Comparison of ENCODE assay signal across 8 mouse cellular contexts in the genomic region with DNA sequence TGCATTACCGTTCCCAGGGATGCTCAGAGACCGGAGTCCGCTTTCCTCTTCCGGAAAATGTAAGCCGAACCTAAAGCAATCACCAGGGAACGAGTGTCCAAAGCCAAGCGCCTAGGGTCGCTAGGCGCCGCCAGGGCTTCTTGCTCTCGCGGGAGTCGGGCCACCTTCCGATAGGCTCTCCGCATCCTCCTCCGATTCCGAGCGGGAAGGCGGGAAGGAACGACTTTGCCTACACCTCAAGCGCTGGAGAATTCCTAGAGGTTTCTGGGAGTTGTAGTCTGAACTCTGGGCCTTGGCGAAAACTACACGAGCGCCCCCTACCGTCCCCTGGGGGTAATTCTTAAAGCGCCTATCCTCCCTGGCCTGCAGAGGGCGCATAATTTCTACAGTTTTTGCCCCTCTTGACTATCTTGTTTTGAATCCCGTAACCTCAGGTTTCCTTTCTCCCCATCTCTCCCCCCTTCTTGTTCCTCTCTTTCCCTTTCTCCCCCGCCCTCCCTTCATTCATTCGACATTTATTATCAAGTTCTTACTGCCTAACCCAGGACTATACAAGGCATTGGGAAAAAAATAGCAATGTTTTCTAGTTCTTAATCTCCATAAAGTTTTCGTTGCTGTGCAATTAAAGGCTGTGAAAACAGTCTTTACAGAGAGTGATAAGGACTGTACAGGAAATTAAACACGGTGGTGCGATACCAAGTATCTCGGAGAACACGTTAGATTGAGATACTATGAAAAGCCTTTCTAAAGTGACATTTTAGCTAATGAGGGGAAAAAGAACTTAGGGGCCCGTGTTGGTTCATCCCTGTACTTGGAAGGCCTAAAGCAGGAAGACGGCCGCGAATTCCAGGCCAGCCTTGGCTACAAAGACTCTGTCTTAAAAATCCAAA. TPM values are rescaled to one million over a fixed set of nuclear protein-coding genes. Genes with fewer than 3 reads are reported as not detected.
DNase-seq lines count a peak whose midpoint lies in the region; ATAC-seq and TF ChIP-seq lines count a peak whose summit lies in the region.

No protein-coding gene starts in this region.

- peaks cover 60% of the 10 kb centered on the region for H3K36me3 ChIP-seq in G1E (replicated peaks)
- H3K36me3 ChIP-seq in forebrain, embryonic 16.5 days (ENCODE audit: control insufficient read depth, insufficient read depth) = no peaks in the 10 kb centered on the region
- peaks cover 31% of the 10 kb centered on the region for H3K36me3 ChIP-seq in lung, embryonic 14.5 days (ENCODE audit: insufficient read depth)
- H3K36me3 ChIP-seq in thymus, adult 2 months (ENCODE audit: control insufficient read depth, insufficient read depth, low read length) = no peaks in the 10 kb centered on the region

- peak overlapping the region; percentile 81 for H3K9ac ChIP-seq in forebrain, embryonic 16.5 days (replicated peaks; ENCODE audit: low read depth, low read length)
- H3K9ac ChIP-seq in lung, embryonic 14.5 days = peak overlapping the region; percentile 85

- ATAC-seq in G1E (ENCODE audit: extremely low read depth, insufficient number of reproducible peaks, low FRiP score, poor library complexity, severe bottlenecking) = peak; percentile 66
- ATAC-seq in forebrain, embryonic 16.5 days = peak; percentile 91
- ATAC-seq in lung, embryonic 14.5 days (ENCODE audit: insufficient read depth) = peak; percentile 91

- TF ChIP-seq POLR2A in olfactory bulb, adult 2 months (IDR thresholded peaks at IDR 0.05; ENCODE audit: insufficient read depth, low read depth, low read length) = peak; percentile 51; the same call in 1 of the 2 replicates
- peak; percentile 56; the same call in 1 of the 2 replicates for TF ChIP-seq POLR2A in thymus, adult 2 months (IDR thresholded peaks at IDR 0.05; ENCODE audit: control insufficient read depth, extremely low read depth, insufficient read depth, low read length, poor library complexity)

- TF ChIP-seq CTCF in G1E (IDR thresholded peaks at IDR 0.05; ENCODE audit: low read depth, low read length) = peak; percentile 90
- TF ChIP-seq CTCF in layer of hippocampus, adult 2 months (conservative IDR thresholded peaks at IDR 0.05) = peak; percentile 99
- peak; percentile 100 for TF ChIP-seq CTCF in lung, embryonic 14.5 days (IDR thresholded peaks at IDR 0.05; ENCODE audit: low read depth)
- TF ChIP-seq CTCF in olfactory bulb, adult 2 months (IDR thresholded peaks at IDR 0.05; ENCODE audit: insufficient read depth, low read depth, low read length) = peak; percentile 97
- TF ChIP-seq CTCF in thymus, adult 2 months (IDR thresholded peaks at IDR 0.05; ENCODE audit: borderline replicate concordance, control insufficient read depth, extremely low read depth, insufficient read depth, low read length, poor library complexity) = peak; percentile 94

- intact Hi-C loops in heart, postnatal 36 days (cut with DNase I) = loop anchor here (1.0 to 2.0 kb wide), 2 partner anchors 33 to 35 kb away; no protein-coding TSS in a partner anchor

- no peaks in the 10 kb centered on the region for H3K9me3 ChIP-seq in G1E (replicated peaks)
- H3K9me3 ChIP-seq in forebrain, embryonic 16.5 days (ENCODE audit: control insufficient read depth, low read length) = no peaks in the 10 kb centered on the region
- H3K9me3 ChIP-seq in lung, embryonic 14.5 days (ENCODE audit: low read depth, low read length) = no peaks in the 10 kb centered on the region

- H3K4me2 ChIP-seq in forebrain, embryonic 16.5 days (ENCODE audit: low read length) = peak overlapping the region; percentile 88
- H3K4me2 ChIP-seq in lung, embryonic 14.5 days = peak overlapping the region; percentile 92

- WGBS in forebrain, embryonic 16.5 days = 1% methylated on average over 39 of the region's 39 CpGs
- 2% methylated on average over 39 of the region's 39 CpGs for WGBS in lung, embryonic 14.5 days
- under 1% methylated on average over 39 of the region's 39 CpGs for WGBS in olfactory bulb, adult 2 months
- under 1% methylated on average over 39 of the region's 39 CpGs for WGBS in thymus, adult 2 months

- DNase-seq in G1E (ENCODE audit: low spot score) = peak; percentile 84
- DNase-seq in cerebellum, adult 18-20 months = peak; percentile 94 to 99
- DNase-seq in heart, postnatal 36 days = peak; percentile 97 to 99
- DNase-seq in layer of hippocampus, adult 2 months (ENCODE audit: low spot score in 2 of 2) = peak; percentile 97 to 99
- DNase-seq in lung, embryonic 14.5 days = peak; percentile 99
- DNase-seq in thymus, adult 2 months = peak; percentile 96

- H3K4me1 ChIP-seq in G1E (ENCODE audit: insufficient read depth, low read depth, low read length) = peaks cover 72% of the 10 kb centered on the region
- H3K4me1 ChIP-seq in forebrain, embryonic 16.5 days (replicated peaks; ENCODE audit: control insufficient read depth, insufficient read depth, low read length) = peaks cover 36% of the 10 kb centered on the region
- peaks cover 11% of the 10 kb centered on the region for H3K4me1 ChIP-seq in lung, embryonic 14.5 days (ENCODE audit: insufficient read depth)
- H3K4me1 ChIP-seq in olfactory bulb, adult 2 months (ENCODE audit: control insufficient read depth, insufficient read depth, low read length) = peaks cover 15% of the 10 kb centered on the region
- H3K4me1 ChIP-seq in thymus, adult 2 months (replicated peaks; ENCODE audit: control insufficient read depth, insufficient read depth, low read length) = peaks cover 23% of the 10 kb centered on the region

- H3K27ac ChIP-seq in forebrain, embryonic 16.5 days (ENCODE audit: low read length) = peak overlapping the region; percentile 94
- peak overlapping the region; percentile 98 for H3K27ac ChIP-seq in layer of hippocampus, adult 2 months
- peak overlapping the region; percentile 91 for H3K27ac ChIP-seq in lung, embryonic 14.5 days (ENCODE audit: low read depth)
- peak overlapping the region; percentile 82 for H3K27ac ChIP-seq in olfactory bulb, adult 2 months (ENCODE audit: insufficient read depth, low read depth, low read length)
- H3K27ac ChIP-seq in thymus, adult 2 months (ENCODE audit: control insufficient read depth, insufficient read depth, low read length) = peak overlapping the region; percentile 70

- peak overlapping the region; percentile 84 for H3K4me3 ChIP-seq in G1E (ENCODE audit: low read depth, low read length)
- peak overlapping the region; percentile 81 for H3K4me3 ChIP-seq in forebrain, embryonic 16.5 days (replicated peaks; ENCODE audit: low read length)
- peak overlapping the region; percentile 94 for H3K4me3 ChIP-seq in layer of hippocampus, adult 2 months
- H3K4me3 ChIP-seq in lung, embryonic 14.5 days (ENCODE audit: low read depth, low read length) = peak overlapping the region; percentile 84
- peak overlapping the region; percentile 69 for H3K4me3 ChIP-seq in olfactory bulb, adult 2 months (ENCODE audit: insufficient read depth, low read depth, low read length)
- peak overlapping the region; percentile 95 for H3K4me3 ChIP-seq in thymus, adult 2 months (ENCODE audit: control insufficient read depth, insufficient read depth, low read length)

- no peaks in the 10 kb centered on the region for H3K27me3 ChIP-seq in G1E (ENCODE audit: insufficient read depth, low read length)
- no peaks in the 10 kb centered on the region for H3K27me3 ChIP-seq in forebrain, embryonic 16.5 days (replicated peaks; ENCODE audit: control insufficient read depth, insufficient read depth, low read length)
- no peaks in the 10 kb centered on the region for H3K27me3 ChIP-seq in lung, embryonic 14.5 days (ENCODE audit: insufficient read depth, low read length)
- no peaks in the 10 kb centered on the region for H3K27me3 ChIP-seq in thymus, adult 2 months (ENCODE audit: control insufficient read depth, insufficient read depth, low read length)

RNA-seq across cellular contexts. Expression of gene Wrap53, which starts 0.7 kb away (rescaled TPM):
- 20.5 and 26.1 TPM in 2 replicates for total RNA-seq in G1E (2014; fragmentation: Nextera tagmentation)
- 9.6 and 9.8 TPM in 2 replicates for total RNA-seq in G1E (2017)
- polyA plus RNA-seq in G1E (2012) = 15.7 and 22.0 TPM in 2 replicates
- 27.3 and 28.6 TPM in 2 replicates for polyA plus RNA-seq in forebrain, embryonic 16.5 days (2015; fragmentation: Nextera tagmentation; extraction: Ambion mirVana)
- 1 to 10 TPM; 5.1 to 6.3 TPM for total RNA-seq in heart, postnatal 36 days (2021)
- total RNA-seq in layer of hippocampus, adult 2 months (2021) = 10 to 100 TPM; 12.0 to 14.3 TPM
- 27.1 and 33.6 TPM in 2 replicates for polyA plus RNA-seq in lung, embryonic 14.5 days (2014; fragmentation: Nextera tagmentation; extraction: Ambion mirVana)
- polyA plus RNA-seq in olfactory bulb, adult 2 months (2012; ENCODE audit: insufficient read depth, insufficient read length, low replicate concordance, missing spikeins) = not detected in 2 replicates
- 41.2 and 48.5 TPM in 2 replicates for polyA plus RNA-seq in thymus, adult 2 months (2012; rRNA removed)

RNA-seq across cellular contexts. Expression of gene Trp53, which starts 0.8 kb away (rescaled TPM):
- total RNA-seq in G1E (2014; fragmentation: Nextera tagmentation) = 228 and 271 TPM in 2 replicates
- total RNA-seq in G1E (2017) = 52.1 and 57.4 TPM in 2 replicates
- 141 and 175 TPM in 2 replicates for polyA plus RNA-seq in G1E (2012)
- polyA plus RNA-seq in forebrain, embryonic 16.5 days (2015; fragmentation: Nextera tagmentation; extraction: Ambion mirVana) = 103 and 109 TPM in 2 replicates
- total RNA-seq in heart, postnatal 36 days (2021) = 10 to 100 TPM; 13.9 to 17.0 TPM
- 10 to 100 TPM; 28.5 to 32.3 TPM for total RNA-seq in layer of hippocampus, adult 2 months (2021)
- 178 and 202 TPM in 2 replicates for polyA plus RNA-seq in lung, embryonic 14.5 days (2014; fragmentation: Nextera tagmentation; extraction: Ambion mirVana)
- polyA plus RNA-seq in olfactory bulb, adult 2 months (2012; ENCODE audit: insufficient read depth, insufficient read length, low replicate concordance, missing spikeins) = not detected in 2 replicates
- 266 and 303 TPM in 2 replicates for polyA plus RNA-seq in thymus, adult 2 months (2012; rRNA removed)

RNA-seq across cellular contexts. Expression of gene Efnb3, which starts 19.4 kb away (rescaled TPM):
- total RNA-seq in G1E (2014; fragmentation: Nextera tagmentation) = 0.29 and 0.68 TPM in 2 replicates
- 0.27 and 0.29 TPM in 2 replicates for total RNA-seq in G1E (2017)
- 0.36 and 0.56 TPM in 2 replicates for polyA plus RNA-seq in G1E (2012)
- 95.7 and 123 TPM in 2 replicates for polyA plus RNA-seq in forebrain, embryonic 16.5 days (2015; fragmentation: Nextera tagmentation; extraction: Ambion mirVana)
- 10 to 100 TPM; 77.4 to 98.0 TPM for total RNA-seq in heart, postnatal 36 days (2021)
- 100 to 1,000 TPM; 113 to 116 TPM for total RNA-seq in layer of hippocampus, adult 2 months (2021)
- polyA plus RNA-seq in lung, embryonic 14.5 days (2014; fragmentation: Nextera tagmentation; extraction: Ambion mirVana) = 2.8 and 3.3 TPM in 2 replicates
- not detected in 2 replicates for polyA plus RNA-seq in olfactory bulb, adult 2 months (2012; ENCODE audit: insufficient read depth, insufficient read length, low replicate concordance, missing spikeins)
- polyA plus RNA-seq in thymus, adult 2 months (2012; rRNA removed) = 3.7 and 8.7 TPM in 2 replicates

RNA-seq across cellular contexts. Expression of gene Atp1b2, which starts 26.4 kb away (rescaled TPM):
- 84.5 and 116 TPM in 2 replicates for total RNA-seq in G1E (2014; fragmentation: Nextera tagmentation)
- 3.6 and 4.8 TPM in 2 replicates for total RNA-seq in G1E (2017)
- polyA plus RNA-seq in G1E (2012) = 50.0 and 54.6 TPM in 2 replicates
- polyA plus RNA-seq in forebrain, embryonic 16.5 days (2015; fragmentation: Nextera tagmentation; extraction: Ambion mirVana) = 30.2 and 33.8 TPM in 2 replicates
- 10 to 100 TPM; 20.9 to 22.5 TPM for total RNA-seq in heart, postnatal 36 days (2021)
- total RNA-seq in layer of hippocampus, adult 2 months (2021) = 100 to 1,000 TPM; 391 to 411 TPM
- polyA plus RNA-seq in lung, embryonic 14.5 days (2014; fragmentation: Nextera tagmentation; extraction: Ambion mirVana) = 6.9 and 9.8 TPM in 2 replicates
- polyA plus RNA-seq in olfactory bulb, adult 2 months (2012; ENCODE audit: insufficient read depth, insufficient read length, low replicate concordance, missing spikeins) = 162 TPM in 1 of 2 replicates, not detected in the other
- polyA plus RNA-seq in thymus, adult 2 months (2012; rRNA removed) = 3.4 and 4.2 TPM in 2 replicates

RNA-seq across cellular contexts. Expression of gene Dnah2, which starts 30.5 kb away (rescaled TPM):
- 0.73 and 1.1 TPM in 2 replicates for total RNA-seq in G1E (2014; fragmentation: Nextera tagmentation)
- 2.6 and 3.2 TPM in 2 replicates for total RNA-seq in G1E (2017)
- polyA plus RNA-seq in G1E (2012) = 0.06 and 0.13 TPM in 2 replicates
- polyA plus RNA-seq in forebrain, embryonic 16.5 days (2015; fragmentation: Nextera tagmentation; extraction: Ambion mirVana) = 3.5 and 3.7 TPM in 2 replicates
- under 1 TPM; 0.33 to 0.57 TPM for total RNA-seq in heart, postnatal 36 days (2021)
- 1 to 10 TPM; 4.6 to 5.2 TPM for total RNA-seq in layer of hippocampus, adult 2 months (2021)
- polyA plus RNA-seq in lung, embryonic 14.5 days (2014; fragmentation: Nextera tagmentation; extraction: Ambion mirVana) = 0.58 and 1.9 TPM in 2 replicates
- not detected in 2 replicates for polyA plus RNA-seq in olfactory bulb, adult 2 months (2012; ENCODE audit: insufficient read depth, insufficient read length, low replicate concordance, missing spikeins)
- polyA plus RNA-seq in thymus, adult 2 months (2012; rRNA removed) = 0.28 and 0.39 TPM in 2 replicates

Comparison
In these comparisons a context has a peak if more than half of its experiments do, and no peak if none do; other contexts are left out.
1. Peak in every context shown above with its lines: DNase-seq, ATAC-seq, H3K4me3 ChIP-seq and H3K27ac ChIP-seq.